Mouse (Mus musculus) urinary bladder, postnatal 36 days (tissue): ENCODE results near the gene Gm20388.
"Not testable (repeated sequence)": the region's sequence is repeated elsewhere in the genome, so short reads cannot be mapped to it uniquely, and the experiment has no call there.

ENCODE experiments used
- DNase-seq, 2 experiments: peaks; one replicate each; pipeline ENCODE4 v3.0.0; 2022; ENCODE audit warnings: low spot score in 2 of 2, mixed read lengths in 1 of 2

Gene Gm20388

DNA sequence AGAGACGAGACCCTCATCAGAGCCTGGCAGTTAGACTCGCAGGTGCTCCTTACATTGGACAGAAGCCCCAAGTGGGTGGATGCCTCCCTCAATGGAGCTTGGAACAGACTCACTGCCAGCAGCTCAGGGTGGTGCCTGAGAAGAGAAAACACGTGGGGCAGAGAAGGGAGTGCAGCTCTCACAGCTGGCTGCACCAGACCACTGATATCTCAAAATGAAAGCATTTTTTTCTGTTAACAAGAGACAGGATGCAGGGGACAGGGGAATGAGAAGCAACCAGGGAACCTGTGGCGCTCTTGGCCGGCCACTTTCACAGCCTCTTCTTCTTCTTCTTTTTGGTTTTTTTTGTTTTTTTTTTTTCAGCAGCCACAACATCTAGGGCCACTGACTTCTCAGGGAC, 3563.9 kb downstream of the Gm20388 start:
- DNase-seq: not testable (repeated sequence)

DNA sequence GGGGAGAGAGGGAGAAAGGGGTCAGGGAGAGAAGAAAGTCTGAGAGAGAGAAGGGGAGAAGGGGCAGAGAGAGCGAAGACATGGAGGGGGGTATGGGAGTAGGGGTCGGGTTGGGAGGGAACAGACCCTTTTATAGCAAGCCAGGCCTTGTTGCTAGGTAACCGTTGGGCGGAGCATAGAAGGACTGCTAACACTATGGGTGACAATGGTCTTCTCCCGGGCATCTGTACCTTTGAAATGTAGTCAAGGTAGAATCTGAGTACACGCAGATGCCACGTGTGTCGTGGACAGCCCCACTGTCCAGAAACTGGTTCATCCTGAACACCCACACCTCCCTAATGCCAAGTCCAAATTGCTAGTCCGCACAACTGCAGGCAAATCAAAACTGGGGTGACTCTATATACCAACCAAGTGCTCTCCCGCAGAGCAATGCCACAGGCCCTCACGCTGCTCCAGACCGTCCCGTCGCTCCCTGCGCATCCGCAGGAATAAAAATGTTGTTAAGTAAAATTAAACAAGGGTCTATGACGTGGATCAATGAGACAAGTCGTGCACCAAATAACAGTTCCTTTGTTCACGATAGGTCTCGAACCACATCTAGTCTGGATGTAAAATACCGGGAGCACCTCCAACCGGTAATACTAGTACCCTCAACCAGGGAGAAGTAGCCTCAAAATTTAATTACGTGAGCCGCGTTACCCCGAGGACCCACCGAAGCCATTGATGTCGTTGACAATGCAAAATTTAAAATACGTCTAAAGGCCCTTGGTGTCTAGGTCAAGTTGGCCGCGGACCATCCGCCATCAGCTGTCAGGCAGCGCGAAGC, 3566.5 kb downstream of the Gm20388 start:
- peak in 1 of 2 experiments; percentile 3 for DNase-seq

GRCm38 (mm10) chr8:123477737-123478258, 3567.2 kb downstream of the Gm20388 start, which contains the start of gene Afg3l1:
Gene Afg3l1 (plus strand): TSS chr8:123477903.
- DNase-seq: peak; percentile 91 to 92

DNA sequence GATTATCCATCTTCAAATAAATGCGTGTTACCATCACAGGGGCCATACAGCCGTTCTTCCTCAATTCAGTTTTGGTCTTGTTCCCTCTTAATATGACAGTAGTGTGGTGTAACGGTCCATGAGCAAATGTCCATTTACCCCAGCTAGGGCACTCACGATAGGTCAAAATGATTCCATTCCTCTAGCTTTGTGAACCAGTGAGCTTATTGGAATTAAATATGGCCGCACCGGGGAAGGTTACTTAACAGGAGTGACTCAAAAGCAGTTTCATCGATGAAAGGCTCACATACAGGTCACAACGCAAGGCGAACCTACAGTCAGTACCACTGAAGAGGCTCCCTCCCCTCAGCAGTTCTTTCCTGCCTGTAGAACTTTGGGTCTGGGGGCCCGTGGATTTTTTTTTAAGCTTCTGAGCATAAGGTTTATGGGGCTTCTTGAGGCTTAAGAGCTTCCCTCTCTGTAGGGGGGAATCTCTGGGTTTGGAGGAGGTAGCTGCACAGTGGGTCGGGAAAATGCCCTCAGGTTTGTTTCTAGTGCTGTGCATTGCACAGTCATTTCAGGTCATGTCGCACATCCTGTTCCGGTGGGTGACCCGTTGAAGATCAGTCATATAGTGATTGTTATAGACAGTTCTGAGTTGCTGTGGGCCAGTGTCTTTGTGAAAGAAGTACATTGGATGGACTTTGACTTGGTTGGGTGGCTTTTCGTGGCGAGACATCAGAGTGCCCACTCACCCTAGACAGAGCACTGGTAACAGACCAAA, 3568.0 kb downstream of the Gm20388 start:
- DNase-seq: no peak

- DNase-seq: no peak
Observed at GRCm38 (mm10) chr8:123482627-123483026, 3572.0 kb downstream of the Gm20388 start.

DNA sequence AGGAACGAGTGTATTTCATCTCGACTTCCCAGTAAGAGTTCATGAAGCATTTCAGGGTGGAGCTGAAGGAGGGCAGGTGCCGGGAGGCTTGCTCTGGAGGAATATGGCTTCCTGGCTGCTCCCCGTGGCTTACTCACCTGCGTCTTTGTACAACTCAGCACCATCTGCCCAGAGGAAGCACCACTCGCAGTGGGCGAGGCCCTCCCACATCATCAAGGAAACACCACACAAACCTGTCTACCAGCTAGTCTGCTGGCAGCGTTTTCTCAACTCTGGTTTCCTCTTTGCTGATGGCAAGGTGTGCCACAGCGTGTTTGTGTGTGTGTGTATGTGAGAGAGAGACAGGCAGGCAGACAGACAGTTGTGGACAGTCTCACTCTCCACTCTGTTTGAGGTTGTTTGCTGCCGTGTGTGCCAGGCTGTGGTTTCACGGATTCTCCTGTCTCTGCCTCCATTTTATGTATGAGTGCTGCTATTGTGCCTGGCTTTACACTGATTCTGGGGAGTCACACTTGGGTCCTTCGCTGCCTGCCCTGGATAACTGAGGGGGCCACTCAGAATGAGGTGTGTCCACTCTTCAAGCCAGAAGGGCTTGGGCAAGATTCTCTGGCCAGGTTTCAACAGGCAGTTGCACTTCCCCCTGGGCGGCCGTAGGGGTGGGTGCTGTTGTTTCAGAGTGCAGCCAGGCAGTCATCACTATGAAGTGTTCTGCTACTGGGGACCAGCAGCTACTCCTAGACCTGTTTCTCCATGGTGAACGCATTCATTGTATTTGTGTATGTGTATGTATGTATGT, 3580.8 kb downstream of the Gm20388 start:
- no peak for DNase-seq

GRCm38 (mm10) chr8:123492898-123493297, 3582.3 kb downstream of the Gm20388 start:
- DNase-seq: no peak

GRCm38 (mm10) chr8:123497699-123498098, 3587.1 kb downstream of the Gm20388 start:
- DNase-seq: no peak

DNA sequence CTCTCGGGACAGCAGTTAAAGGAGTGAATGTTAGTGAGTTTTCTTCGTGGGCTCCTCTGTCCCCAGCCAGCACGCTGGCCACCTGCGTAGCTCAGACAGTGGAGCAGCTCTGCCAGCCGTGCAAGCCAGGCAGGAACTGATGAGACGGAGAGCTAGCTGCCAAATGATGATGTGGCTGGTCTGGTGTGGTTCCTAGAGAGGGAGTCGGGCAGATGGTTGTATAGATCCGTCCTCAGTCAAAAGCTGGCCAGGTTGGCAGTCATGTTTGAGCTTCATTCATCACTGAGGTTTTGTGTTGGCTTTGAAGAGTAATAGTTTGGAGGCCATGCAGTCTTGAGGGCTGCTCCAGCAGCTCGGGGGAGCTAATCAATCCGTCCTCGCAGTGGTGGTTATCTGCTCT, 3588.3 kb downstream of the Gm20388 start:
- DNase-seq: no peak

GRCm38 (mm10) chr8:123499556-123499955, 3588.9 kb downstream of the Gm20388 start:
- no peak for DNase-seq

DNA sequence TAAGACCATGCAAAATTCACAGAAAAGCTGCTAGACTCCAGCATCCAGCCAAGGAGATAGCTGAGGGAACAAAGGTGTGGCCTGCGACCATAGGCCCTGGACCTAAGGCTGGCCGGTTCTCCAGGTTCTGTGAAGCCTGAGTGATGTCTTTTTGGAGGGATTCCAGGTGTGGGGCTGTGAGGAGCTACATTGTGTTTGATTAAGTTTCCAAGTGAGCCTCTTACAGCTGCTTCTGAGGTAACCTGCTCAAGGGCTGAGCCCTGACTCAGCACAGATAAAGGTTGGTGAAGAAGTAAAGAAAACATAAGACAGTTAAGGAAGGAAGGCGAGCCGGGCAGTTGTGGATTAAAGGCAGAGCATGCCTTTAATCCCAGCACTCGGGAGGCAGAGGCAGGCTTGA, 3591.6 kb downstream of the Gm20388 start:
- DNase-seq: no peak

DNA sequence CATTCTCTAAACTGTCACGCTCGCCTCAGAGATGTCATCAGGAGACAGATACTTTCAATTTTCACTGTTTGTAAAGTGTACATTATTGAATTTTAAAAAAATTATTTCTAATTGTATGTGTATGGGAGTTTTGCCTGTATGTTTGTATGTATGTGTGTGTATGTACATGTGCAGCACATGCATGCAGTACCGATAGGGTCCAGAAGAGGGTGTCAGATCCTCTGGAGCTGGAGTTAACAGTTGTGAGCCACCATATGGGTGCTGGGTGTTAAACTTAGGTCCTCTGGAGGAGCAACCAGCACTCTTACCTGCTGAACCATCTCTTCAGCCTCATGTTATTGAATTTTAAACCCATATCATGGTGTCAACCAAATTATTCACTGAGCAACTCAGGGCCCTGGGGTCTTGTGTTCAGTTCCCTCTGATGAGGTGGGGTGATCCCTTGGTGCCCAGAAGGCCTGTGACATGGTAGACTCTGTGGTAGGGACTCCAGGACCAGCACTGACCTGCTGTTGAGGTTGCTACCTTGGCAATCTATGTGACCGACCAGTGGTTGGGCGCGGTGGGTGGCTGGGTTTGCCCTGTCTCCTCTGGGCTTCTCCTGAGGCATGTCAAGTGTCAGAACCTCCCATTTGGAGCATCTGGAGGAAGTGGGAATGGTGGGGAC, 3593.3 kb downstream of the Gm20388 start:
- DNase-seq: no peak

DNA sequence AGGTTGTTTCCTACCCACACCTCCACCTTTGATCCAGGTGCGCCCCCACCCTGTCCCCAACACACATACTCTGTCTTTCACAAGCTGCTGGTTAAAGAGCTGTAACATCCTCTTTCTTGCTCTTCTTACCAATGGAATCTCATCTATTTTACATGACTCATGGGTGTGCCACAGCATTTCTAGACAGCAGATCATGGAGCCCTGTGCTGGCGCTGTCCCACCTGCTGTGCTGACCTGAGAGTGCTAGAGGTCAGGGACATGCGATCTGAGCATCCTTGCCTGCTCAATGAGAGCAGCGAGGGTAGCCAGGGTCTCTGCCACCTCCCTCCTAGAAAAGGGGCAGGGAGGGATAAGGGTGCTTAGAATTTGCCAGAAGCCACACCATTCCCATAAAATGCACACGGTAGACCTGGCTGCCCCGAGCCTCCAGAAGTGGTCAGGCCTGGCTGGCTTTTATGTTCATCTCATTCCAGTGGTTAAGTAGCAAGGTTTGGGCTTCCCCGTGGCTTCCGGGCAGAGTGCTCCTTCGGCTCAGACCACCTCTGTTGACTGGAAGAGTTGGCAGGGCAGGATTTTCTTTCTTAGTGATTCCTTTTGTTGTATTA, 3594.1 kb downstream of the Gm20388 start:
- DNase-seq: no peak

- no peak for DNase-seq
Observed at GRCm38 (mm10) chr8:123505267-123505666, 3594.6 kb downstream of the Gm20388 start.

DNA sequence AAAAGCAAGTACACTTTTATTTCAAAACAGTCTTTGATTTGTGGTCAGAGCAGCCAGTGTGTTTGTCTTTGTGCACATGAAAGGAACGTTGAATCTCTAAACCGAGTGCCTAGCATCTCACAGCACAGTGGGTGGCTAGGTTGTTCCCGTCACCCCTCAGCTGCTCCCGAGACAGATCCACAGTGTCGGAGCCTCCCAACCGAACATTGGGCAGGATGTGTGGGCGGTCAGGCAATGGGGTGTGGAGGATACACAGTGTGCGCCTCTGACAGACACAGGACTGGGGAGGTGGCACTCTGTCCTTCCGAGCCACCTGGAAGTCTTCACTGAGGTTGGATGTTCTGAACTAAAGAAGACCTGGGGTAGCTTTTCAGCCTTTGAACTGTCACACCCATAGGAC, 3595.1 kb downstream of the Gm20388 start:
- no peak for DNase-seq

DNA sequence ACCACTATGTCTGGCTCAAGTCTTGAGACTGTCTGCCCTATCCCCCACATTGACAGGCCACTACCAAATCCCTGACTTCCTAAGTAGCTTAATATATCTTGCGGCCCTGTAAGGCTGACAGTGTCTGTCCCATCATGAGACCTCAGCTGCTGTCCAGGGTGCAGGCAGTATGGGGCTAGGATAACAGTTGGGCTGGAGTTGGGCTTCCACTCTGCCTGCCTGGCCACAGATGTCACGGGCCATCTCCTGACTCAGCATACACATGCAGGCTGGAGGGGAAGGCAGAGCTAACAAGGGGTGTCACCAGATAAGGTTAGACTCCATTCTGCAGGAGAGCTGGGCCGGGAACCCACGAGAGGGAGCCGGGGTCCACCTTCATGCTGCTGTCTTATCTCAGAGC, 3596.5 kb downstream of the Gm20388 start:
- no peak for DNase-seq

- no peak for DNase-seq
Observed at GRCm38 (mm10) chr8:123510819-123511218, 3600.2 kb downstream of the Gm20388 start.

- no peak for DNase-seq
Observed at GRCm38 (mm10) chr8:123514136-123514535, 3603.5 kb downstream of the Gm20388 start.

DNA sequence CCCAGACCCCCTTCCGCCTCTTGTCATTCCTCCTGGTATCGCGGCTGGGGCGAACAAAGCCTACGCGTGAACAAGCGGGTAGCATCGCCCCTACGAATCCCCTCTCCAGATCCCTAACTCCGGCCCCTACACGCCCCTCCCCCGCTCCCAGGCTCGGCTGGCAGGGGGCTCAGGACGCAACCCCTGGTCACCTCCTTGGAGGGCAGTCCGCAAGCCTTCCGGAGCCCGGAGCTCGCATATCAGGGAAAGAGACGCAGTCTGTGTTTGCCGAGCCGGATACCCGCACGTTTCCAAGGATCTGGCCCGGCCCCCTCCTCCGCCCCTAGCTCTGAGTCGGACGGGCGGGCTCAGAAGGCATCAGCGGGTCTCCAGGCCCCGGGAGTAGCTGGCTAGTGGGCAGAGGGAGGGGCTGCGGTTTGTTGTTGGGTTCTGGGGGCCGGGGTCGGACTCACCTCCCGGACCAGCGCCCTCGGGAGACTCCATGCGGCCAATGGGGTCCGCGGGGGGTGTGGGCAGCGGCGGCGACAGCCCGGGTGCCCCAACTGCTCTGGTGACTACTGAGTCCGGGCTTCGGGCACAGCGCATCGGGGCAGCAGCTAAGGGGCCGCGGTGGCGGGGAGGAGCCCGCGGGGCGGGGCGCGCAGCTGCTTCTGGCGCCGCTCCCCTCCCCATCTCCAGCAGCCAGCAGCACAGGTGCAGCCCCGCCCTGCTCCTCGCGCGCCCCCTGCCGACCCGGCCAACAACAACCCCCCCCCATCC, 3604.3 kb downstream of the Gm20388 start, which contains the start of gene Dbndd1:
Gene Dbndd1, minus strand, starts transcription at position 683 of the 759 bp plus-strand sequence.
- peak in 1 of 2 experiments; percentile 2 for DNase-seq

DNA sequence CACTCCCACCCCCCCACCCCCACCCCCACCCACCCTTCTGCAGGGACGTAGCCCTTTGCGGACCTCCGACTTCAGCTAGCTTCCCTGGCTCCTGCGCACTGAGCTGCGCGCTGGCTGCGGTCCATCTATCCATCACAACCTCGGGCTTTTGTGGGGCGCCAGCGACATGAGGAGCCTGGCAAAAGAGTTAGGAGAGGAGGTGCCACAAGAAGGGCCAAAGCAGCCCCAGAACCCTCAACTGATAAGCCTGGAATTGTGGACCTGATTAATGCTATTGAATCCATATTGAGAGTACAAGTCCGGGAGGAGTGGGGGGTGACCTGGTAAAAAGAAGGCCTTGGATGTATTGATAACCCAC, 3604.9 kb downstream of the Gm20388 start:
- DNase-seq: no peak
